Mouse (Mus musculus): Measurements from ENCODE around the gene Sat2.

GRCm38 (mm10) chr11:69590622-69591021 lies 31.2 kb upstream of the Sat2 start:
- TF ChIP-seq POLR2A (IDR thresholded peaks at IDR 0.05; ENCODE audit: borderline replicate concordance, low read depth, low read length) (no peak), CTCF (IDR thresholded peaks at IDR 0.05; ENCODE audit: low read depth, low read length) (no peak)
